Mouse (Mus musculus): ENCODE data around the gene Anxa11.

GRCm38 (mm10) chr14:25865251-25865650, 23.3 kb downstream of the Anxa11 start:
- TF ChIP-seq POLR2A (IDR thresholded peaks at IDR 0.05; ENCODE audit: extremely low read depth, insufficient read depth, low read length) (no peak), CTCF (IDR thresholded peaks at IDR 0.05; ENCODE audit: extremely low read depth, insufficient read depth, low read length) (no peak)
